ENCODE assay signal across 10 mouse cellular contexts in genomic region chr7:79089111-79089510, GRCm38 (mm10). TPM values are rescaled to one million over a fixed set of nuclear protein-coding genes. Genes with fewer than 3 reads are reported as not detected.
DNase-seq lines count a peak whose midpoint lies in the region; TF ChIP-seq lines count a peak whose summit lies in the region.
"Had no signal": no experiment of that assay in that cellular context is flagged by ENCODE, and none has a peak within 500 bp of the region (broad histone marks: within the 10 kb centered on the region; RNA-seq: fewer than 3 reads in every experiment).

No protein-coding gene starts in this region.

- no peaks in the 10 kb centered on the region for H3K27me3 ChIP-seq in thymus, adult 2 months (ENCODE audit: control insufficient read depth, insufficient read depth, low read length)
- H3K27me3 ChIP-seq: limb, embryonic 12.5 days; neural tube, embryonic 12.5 days had no signal

- H3K4me1 ChIP-seq in thymus, adult 2 months (replicated peaks; ENCODE audit: control insufficient read depth, insufficient read depth, low read length): no peaks in the 10 kb centered on the region
- H3K4me1 ChIP-seq: limb, embryonic 12.5 days; neural tube, embryonic 12.5 days had no signal

- DNase-seq in heart, postnatal 4 days: peak; percentile 32
- no peak for DNase-seq in heart, adult 9 months (ENCODE audit: low spot score in 2 of 2)
- DNase-seq in thymus, adult 2 months: peak; percentile 35
- DNase-seq in thymus, adult 18-20 months: no peak
- DNase-seq in cerebellum, postnatal 14 days: peak; percentile 47 to 67
- DNase-seq in frontal cortex, postnatal 10 days (ENCODE audit: low spot score in 2 of 2): no peak
- no peak for DNase-seq in neural tube, embryonic 10.5 days (ENCODE audit: extremely low spot score, low spot score)
- no peak for DNase-seq in urinary bladder, postnatal 4 days (ENCODE audit: low spot score in 2 of 2)

- no peak for TF ChIP-seq POLR2A in thymus, adult 2 months (IDR thresholded peaks at IDR 0.05; ENCODE audit: control insufficient read depth, extremely low read depth, insufficient read depth, low read length, poor library complexity)

- no peak overlapping the region for H3K27ac ChIP-seq in thymus, adult 2 months (ENCODE audit: control insufficient read depth, insufficient read depth, low read length)
- H3K27ac ChIP-seq: limb, embryonic 12.5 days; neural tube, embryonic 12.5 days had no signal

- no peaks in the 10 kb centered on the region for H3K36me3 ChIP-seq in thymus, adult 2 months (ENCODE audit: control insufficient read depth, insufficient read depth, low read length)
- H3K36me3 ChIP-seq: limb, embryonic 12.5 days; neural tube, embryonic 12.5 days had no signal

- no peak for TF ChIP-seq CTCF in thymus, adult 2 months (IDR thresholded peaks at IDR 0.05; ENCODE audit: borderline replicate concordance, control insufficient read depth, extremely low read depth, insufficient read depth, low read length, poor library complexity)

- 68% methylated on average over 4 of the region's 4 CpGs for WGBS in thymus, adult 2 months

- no peak overlapping the region for H3K4me3 ChIP-seq in thymus, adult 2 months (ENCODE audit: control insufficient read depth, insufficient read depth, low read length)
- H3K4me3 ChIP-seq: limb, embryonic 12.5 days; neural tube, embryonic 12.5 days had no signal

RNA-seq across cellular contexts. Expression of gene Acan, which starts 35.8 kb away (rescaled TPM):
- total RNA-seq in heart, postnatal 4 days (2021): 1 to 10 TPM; 4.1 to 4.2 TPM
- polyA plus RNA-seq in thymus, adult 2 months (2012; rRNA removed): 2.0 and 2.7 TPM in 2 replicates

RNA-seq across cellular contexts. Expression of gene Hapln3, which starts 41.7 kb away (rescaled TPM):
- 1 to 10 TPM in 1 of 2 experiments, under 1 TPM in 1; 0.92 to 1.3 TPM for total RNA-seq in heart, postnatal 4 days (2021)
- polyA plus RNA-seq in thymus, adult 2 months (2012; rRNA removed): 0.37 and 0.43 TPM in 2 replicates

RNA-seq across cellular contexts. Expression of gene Mfge8, which starts 59.7 kb away (rescaled TPM):
- 100 to 1,000 TPM; 177 to 178 TPM for total RNA-seq in heart, postnatal 4 days (2021)
- 144 and 150 TPM in 2 replicates for polyA plus RNA-seq in thymus, adult 2 months (2012; rRNA removed)

Comparison
In these comparisons a context has a peak if more than half of its experiments do, and no peak if none do; other contexts are left out.
1. DNase-seq: peak in heart, postnatal 4 days (single experiment), thymus, adult 2 months (single experiment) and cerebellum, postnatal 14 days (2 of 2); none in heart, adult 9 months (0 of 2), thymus, adult 18-20 months (0 of 2), frontal cortex, postnatal 10 days (0 of 2), neural tube, embryonic 10.5 days (single experiment) and urinary bladder, postnatal 4 days (0 of 2).